Mouse (Mus musculus) adrenal gland, adult 2 months (tissue): ENCODE measurements around the gene Thsd7b. TPM values are rescaled to one million over a fixed set of nuclear protein-coding genes. Genes with fewer than 3 reads are reported as not detected.
A peak's percentile ranks its signal among the peaks of the same experiment; 100 is the strongest.
"Not testable (repeated sequence)": the region's sequence is repeated elsewhere in the genome, so short reads cannot be mapped to it uniquely, and the experiment has no call there.

Experiments
- DNase-seq: peaks from one replicate; pipeline ENCODE4 v3.0.0; 2021
- polyA plus RNA-seq: library from polyadenylated mRNA; depleted of rRNA; stranded (reverse); fragments of >200 nt; gene quantifications from 2 replicates; pipeline ENCODE4 v1.2.3, GENCODE M21; 2012
- total RNA-seq, 2 experiments: library from RNA; stranded (reverse); gene quantifications; 2 replicates each; pipeline ENCODE4 v1.2.3; 2021

Gene Thsd7b
- total and polyA plus RNA-seq, 3 experiments: 0.28 to 1.5 (median 0.45) TPM

GRCm38 (mm10) chr1:130112580-130113314 is 839.6 kb downstream of the Thsd7b start:
- no peak for DNase-seq

- no peak for DNase-seq
Observed at GRCm38 (mm10) chr1:130113549-130113948, 840.4 kb downstream of the Thsd7b start.

GRCm38 (mm10) chr1:130130901-130131300 is 857.8 kb downstream of the Thsd7b start:
- no peak for DNase-seq

- DNase-seq: no peak
Observed at GRCm38 (mm10) chr1:130166187-130166586, 893.1 kb downstream of the Thsd7b start.

GRCm38 (mm10) chr1:130167260-130167659 is 894.2 kb downstream of the Thsd7b start:
- no peak for DNase-seq

GRCm38 (mm10) chr1:130169875-130170274 is 896.8 kb downstream of the Thsd7b start:
- DNase-seq: no peak

- no peak for DNase-seq
Observed at GRCm38 (mm10) chr1:130170290-130170689, 897.2 kb downstream of the Thsd7b start.

GRCm38 (mm10) chr1:130186836-130187235 is 913.7 kb downstream of the Thsd7b start:
- DNase-seq: not testable (repeated sequence)

GRCm38 (mm10) chr1:130192190-130193028 is 919.3 kb downstream of the Thsd7b start:
- peak; percentile 17 for DNase-seq

- DNase-seq: no peak
Observed at GRCm38 (mm10) chr1:130217404-130217803, 944.3 kb downstream of the Thsd7b start.

GRCm38 (mm10) chr1:130222904-130223303 is 949.8 kb downstream of the Thsd7b start:
- DNase-seq: no peak

- DNase-seq: no peak
Observed at GRCm38 (mm10) chr1:130245563-130245962, 972.5 kb downstream of the Thsd7b start.

- not testable (repeated sequence) for DNase-seq
Observed at GRCm38 (mm10) chr1:130246264-130246663, 973.2 kb downstream of the Thsd7b start.

GRCm38 (mm10) chr1:130246930-130247329 is 973.8 kb downstream of the Thsd7b start:
- DNase-seq: not testable (repeated sequence)

- no peak for DNase-seq
Observed at GRCm38 (mm10) chr1:130262046-130262445, 988.9 kb downstream of the Thsd7b start.
